Mouse (Mus musculus) megakaryocyte progenitor cell, adult 5-6 weeks (primary cell): Measurements from ENCODE around the gene Celf2. TPM values are rescaled to one million over a fixed set of nuclear protein-coding genes. Genes with fewer than 3 reads are reported as not detected.
"Not testable (repeated sequence)": the region's sequence is repeated elsewhere in the genome, so short reads cannot be mapped to it uniquely, and the experiment has no call there.

Source experiments
- ATAC-seq: replicated peaks from 2 replicates; pipeline ENCODE4 v1.8.0; 2016; ENCODE audit warnings: mild to moderate bottlenecking, moderate TSS enrichment, inconsistent platforms; ENCODE audit not compliant: poor library complexity
- total RNA-seq, 2 experiments: library from RNA; stranded (forward) in 1 of 2; stranded (reverse) in 1 of 2; fragments of 157-497, 149-512 nt in 1 of 2; fragments of 200-1000 nt in 1 of 2; gene quantifications; 2 replicates each; pipeline versions ENCODE4 v1.2.3 to v1.2.4; 2015 to 2017

Gene Celf2
- total RNA-seq, 2 experiments from 2014 or later: 85.2 to 152 TPM

DNA sequence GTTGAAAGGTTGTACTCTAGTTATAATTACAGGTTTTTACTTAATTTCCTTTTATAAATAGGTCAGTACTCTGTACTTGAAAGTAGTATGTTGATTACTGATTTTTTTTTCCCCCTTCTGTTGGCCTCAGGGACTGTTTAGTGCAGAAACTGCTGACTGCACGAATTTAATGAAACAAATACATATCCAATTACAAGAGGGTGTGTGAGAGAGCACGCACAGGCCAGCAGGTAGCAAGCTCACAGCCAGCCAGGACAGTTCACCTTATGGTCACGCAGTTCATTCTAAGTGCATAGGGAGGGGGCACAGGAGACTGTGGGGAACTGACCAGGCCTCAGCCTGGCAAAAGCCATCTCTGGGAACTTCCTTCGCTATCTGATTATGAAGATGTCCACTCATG is 236.1 kb downstream of the Celf2 start:
- ATAC-seq: no peak

DNA sequence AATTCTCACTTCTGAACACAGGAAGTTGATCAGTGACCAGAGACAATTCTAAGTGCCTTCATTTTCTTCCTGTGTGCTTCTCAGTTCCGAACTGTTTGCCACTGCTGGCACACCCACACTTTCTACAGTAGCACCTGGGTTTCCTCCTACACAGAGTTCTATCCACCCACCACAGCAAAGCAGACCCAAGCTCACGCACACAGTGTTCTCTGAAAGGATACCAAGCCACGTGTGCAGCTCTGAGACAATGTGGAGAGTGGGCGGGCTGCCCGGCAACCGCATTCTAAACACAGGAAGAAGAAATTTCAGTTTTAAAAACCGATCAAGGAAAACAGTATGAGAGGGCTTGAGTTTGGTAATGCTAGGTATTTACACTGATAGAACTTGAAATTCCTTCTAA is 239.3 kb downstream of the Celf2 start:
- peak; percentile 43; the same call in 1 of the 2 replicates for ATAC-seq

DNA sequence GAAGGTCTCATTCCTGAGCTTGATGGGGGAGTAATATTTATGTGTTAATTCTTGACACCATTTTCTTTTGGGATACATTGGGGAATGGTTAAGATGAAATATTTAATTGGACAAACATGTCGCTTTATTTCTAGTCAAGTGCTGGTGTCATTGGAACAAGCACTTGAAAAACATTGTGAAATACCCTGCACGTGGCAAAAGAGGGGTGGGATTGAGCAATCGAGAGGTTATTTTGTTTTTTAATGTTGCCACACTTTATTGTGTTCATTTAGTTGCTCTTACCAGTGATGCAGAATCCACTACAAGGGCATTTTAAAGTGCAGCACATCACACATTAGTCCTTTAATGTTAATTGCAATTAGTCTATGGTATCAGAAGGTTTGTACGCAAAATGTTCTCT is 242.2 kb downstream of the Celf2 start:
- ATAC-seq: peak; percentile 91

DNA sequence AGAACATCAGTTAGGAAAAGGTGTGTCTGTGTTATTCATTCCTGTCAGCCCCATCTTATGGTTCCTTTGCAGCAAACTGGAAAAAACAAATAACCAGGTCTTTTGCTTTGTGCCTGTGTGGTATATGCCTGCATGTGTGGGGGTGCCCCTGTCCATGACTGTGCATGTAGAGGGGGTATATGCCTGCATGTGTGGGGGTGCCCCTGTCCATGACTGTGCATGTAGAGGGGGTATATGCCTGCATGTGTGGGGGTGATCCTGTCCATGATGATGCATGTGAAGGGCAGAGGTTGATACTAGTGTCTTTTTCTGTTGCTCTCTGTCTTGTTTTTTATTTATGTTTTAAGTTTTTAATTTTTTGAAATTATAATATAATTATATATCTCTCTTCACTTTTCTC is 246.7 kb downstream of the Celf2 start:
- ATAC-seq: not testable (repeated sequence)

DNA sequence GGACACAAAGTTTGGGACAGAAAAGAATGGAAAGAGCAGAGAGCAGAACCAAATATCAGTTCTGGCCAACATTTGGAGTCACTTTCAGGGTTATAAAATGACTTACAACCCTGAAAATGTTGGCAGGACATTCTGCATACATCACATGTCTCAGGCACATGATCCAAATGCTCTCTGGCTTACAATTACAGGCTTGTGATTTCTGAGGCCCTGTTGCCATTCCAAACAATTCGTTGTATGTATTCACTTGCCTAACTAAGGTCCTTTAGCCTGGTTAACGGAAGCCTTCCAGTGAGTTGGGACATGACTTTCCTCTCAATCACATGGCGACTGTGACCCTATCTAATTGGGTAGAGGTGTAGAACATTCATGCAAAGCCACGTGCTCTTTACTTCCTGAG is 249.2 kb downstream of the Celf2 start:
- ATAC-seq: no peak

DNA sequence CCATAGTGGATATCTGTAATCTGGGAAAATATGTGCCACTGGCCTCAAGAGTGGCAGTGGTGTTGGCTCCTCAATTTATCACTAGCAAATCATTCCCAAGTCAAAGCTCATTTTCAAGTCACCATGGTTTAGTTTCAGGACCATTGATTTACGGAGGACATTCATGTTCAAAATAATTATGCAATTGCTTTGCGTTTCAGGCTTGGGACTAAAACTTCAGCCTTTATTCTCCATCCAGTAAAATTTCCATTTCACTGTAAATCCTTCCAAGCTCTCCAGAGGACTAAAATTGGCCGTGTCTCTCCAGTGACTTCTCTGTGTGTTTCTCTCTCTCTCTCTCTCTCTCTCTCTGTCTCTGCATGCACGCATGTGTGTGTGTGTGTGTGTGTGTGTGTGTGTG is 249.7 kb downstream of the Celf2 start:
- no peak for ATAC-seq

DNA sequence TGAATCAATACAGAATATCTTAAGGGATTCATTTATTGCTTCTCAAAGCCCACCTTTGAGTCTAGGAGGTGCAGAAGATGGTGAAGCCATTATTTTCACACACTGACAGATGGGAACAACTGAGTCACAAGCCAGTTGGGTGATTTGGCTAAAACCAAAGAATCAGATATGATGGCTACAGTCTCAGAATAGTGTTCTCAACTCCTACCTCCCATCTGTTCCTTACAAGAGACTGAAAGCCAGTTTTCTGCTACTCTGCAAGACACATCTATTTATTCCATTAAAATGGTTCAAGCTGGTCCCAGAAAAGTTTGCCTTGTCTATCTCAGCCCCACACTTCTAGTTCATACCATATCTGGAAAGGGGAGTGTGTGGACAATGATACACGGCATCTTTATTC is 253.3 kb downstream of the Celf2 start:
- no peak for ATAC-seq

DNA sequence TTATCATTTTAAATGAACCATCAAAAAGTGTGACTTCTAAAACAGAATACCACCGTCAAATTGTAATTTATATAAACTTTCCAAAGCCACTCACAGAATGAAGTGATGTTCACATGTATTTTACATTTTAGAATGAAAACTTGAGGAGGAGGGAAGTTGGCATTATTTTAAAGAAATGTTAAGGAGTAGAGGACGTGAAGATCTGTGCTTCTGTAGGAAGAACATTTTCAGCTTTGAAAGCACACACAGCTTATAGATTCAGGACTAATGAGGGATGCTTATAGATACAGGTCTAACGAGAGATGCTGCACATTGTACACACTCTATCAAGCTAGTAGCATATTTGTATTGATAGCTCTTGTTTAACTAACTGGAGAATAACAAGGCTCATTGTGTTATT is 254.0 kb downstream of the Celf2 start:
- no peak for ATAC-seq

DNA sequence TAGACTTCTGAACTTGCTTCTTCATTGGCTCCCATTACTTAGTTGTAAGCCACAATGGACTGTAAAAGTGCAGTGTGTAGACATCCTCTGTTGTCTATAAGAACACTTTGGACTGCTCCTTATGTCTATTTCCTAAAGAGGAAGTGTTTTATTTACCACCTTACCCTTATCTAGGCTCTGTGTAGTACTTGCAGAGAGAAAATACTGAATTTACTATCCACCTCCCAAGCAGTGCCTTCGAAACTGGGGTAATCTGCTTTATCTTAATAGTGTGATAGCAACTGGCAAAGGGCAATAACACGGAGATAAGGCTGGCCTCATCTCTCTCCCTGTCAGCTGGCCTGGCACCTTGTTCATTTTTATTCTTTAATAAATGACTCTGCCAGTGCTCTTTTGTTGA is 259.0 kb downstream of the Celf2 start:
- no peak for ATAC-seq

DNA sequence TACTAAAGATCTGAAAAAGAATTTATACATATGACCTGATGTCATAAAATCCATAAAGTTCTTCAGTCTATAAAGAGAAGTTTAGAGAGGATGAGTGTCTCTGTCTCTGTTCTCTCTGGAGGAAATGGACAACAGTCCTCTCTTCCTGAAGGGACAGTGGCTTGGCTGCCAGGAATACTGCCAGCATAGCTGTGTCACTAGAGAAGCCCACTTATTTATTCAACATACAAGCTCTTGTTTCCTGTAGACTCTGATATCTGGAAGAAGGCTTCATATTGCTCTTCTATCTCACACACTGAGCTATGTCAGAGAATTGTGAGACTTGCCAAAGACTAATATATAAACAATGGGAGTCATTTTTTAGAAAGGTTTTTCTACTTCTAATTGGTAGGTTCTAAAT is 260.4 kb downstream of the Celf2 start:
- no peak for ATAC-seq

DNA sequence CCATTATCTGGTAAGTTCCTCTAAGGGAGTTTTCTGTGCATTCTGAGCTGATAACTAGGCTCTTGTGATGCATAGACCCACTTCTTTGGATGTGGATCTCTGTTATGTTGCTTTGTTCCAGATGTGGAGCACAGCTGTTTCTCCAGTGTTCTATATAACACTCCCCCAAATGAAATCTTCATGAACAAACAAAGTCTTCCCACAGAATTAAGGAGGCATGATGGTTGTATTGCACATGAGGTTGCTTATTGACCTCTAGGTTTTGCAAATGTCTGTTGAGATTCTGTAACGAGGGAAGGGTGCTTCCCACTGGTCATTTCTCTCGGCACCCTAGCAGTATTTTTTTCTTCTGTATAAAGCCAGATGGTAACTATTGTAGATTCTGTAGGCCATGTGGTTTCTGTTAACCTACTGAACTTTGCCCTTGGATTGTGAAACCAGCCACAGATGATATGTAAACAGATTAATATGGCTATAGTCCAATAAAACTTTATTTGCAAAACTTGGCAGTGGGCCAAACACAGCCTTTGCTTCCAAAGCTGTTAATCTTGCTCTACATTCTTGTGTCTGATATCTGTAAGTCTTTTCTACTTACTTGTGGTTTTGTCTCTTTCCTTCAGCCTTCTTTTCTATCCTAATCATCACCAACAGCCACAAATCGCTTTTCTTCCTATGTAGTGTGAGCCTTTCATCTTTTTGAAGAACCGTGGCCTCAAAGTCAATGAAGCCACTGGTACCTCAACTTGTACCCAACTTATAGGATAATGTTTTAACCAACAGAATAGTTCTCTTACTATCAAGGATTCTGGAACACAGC is 263.2 kb downstream of the Celf2 start:
- ATAC-seq: peak; percentile 78

DNA sequence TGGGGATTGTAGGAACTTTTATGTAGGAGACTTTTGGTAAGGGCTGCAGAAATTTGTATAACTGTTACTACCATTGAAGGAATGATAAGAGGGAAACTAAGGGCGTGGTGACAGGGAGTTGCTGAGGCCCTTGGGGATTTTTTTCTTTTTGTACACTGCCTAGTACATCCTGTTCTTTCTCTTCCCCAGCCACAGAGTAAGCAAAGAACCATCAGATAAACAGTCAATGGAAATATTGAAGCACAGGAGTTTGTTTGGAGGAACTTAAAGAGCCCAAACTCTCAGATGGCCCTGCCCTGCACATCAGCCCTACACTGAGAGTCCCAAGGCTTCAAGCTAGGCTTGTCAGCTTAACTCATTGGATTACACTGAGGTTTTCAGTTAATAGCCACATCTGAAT is 267.2 kb downstream of the Celf2 start:
- ATAC-seq: 0 out of 2 replicates have a peak, but pooled peaks have one; percentile 26

DNA sequence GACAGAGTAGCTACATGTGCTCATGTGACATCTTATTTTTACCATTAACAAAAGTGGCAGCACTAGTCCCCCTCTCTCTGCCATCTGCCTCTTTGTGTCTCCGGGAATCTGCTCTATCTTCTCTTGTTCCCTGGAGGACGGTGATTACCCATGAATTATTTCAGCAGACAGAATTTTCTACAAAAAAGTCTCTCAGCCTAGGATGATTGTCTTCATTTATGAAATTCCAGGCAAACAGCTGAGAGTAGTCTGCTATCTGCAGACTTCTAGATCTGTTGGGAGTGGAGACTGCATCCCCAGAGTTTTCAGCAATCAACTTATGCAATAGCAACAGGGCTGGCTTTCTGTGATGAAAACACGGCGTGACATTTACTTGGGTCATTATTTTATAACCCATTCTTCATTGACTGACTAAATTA is 267.8 kb downstream of the Celf2 start:
- ATAC-seq: no peak

DNA sequence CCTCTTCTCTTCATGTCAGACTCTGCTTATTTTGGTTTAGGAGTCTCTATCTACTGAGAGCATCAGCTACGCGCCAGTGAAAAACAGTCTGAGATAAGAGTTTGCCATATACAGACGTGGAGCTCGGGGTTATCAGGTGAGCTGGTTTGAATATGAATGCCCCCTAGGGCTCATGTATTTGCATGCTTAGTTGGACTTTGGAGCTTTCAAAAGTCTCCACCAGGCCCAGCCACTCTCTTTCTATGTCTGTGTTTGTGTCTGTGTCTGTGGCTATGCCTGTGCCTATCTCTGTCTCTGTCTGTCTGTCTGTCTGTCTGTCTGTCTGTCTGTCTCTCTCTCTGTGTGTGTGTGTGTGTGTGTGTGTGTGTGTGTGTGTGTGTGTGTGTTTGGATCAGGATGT is 272.1 kb downstream of the Celf2 start:
- no peak for ATAC-seq

DNA sequence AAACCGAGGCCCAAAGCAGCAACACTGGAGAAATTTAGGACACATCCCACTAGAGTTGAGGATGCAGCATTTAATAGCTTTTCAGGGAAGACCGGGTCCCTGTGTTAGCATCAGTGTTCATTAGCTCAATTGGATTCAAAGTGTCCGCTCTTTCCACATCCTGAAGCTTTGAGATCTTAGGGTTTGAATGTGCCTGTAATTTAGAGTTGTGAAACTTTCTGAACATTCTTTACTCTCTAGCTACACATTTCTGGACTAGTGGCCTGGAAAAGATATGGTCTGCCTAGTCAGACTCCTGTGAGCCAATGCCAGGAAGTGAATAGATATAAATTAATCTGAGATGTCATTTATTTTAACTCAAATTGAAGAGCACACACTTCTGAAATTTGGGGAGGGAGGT is 272.9 kb downstream of the Celf2 start:
- ATAC-seq: no peak

DNA sequence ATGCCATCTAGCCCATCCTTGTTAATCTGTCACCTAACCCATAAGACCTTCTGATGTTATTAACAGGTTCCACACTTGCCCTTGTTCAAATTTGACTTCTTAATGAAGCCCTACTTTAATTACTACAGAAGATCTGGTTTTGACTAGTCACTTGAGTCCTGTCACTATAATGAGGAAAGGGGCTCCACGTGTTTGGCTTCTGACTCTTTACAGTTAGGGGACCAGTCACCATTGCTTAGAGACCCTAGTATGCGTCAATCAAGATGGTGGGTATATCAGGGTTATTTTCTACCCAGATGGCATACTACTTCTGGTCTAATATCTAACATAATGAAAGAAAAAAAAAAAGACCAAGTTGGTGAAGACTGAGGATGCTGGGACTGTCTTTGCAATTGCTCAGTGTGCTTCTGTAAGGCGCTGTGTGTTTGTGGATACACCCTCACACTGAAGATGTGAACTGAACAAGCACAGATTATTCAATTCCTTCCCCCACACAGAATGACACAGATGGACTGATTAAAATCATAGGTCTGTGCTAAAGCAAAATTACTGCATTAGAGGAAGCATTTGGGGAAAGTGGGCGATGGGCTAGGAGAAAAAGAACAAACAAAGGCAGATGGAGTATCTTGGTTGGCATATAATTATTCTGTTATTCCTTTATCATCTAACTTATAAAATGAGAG is 274.2 kb downstream of the Celf2 start:
- no peak for ATAC-seq

DNA sequence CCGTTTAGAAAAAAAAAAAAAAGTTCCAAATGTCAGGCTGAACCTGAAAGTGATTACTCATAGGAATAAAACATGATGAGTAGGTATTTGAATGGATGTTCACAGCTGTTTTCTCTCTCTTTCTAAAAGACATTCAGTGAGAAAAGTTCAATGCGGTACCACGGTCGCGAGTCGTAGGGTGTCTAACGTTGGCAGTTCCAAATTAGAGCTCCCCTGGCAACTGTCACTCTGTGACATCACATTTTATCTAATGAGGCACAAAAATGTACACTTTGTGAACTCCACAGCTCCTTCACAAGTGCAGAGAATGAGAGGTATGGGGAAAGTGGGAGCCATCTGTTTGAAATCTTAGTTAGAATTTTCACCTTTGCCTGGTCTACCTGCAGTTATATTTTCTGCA is 274.8 kb downstream of the Celf2 start:
- no peak for ATAC-seq

DNA sequence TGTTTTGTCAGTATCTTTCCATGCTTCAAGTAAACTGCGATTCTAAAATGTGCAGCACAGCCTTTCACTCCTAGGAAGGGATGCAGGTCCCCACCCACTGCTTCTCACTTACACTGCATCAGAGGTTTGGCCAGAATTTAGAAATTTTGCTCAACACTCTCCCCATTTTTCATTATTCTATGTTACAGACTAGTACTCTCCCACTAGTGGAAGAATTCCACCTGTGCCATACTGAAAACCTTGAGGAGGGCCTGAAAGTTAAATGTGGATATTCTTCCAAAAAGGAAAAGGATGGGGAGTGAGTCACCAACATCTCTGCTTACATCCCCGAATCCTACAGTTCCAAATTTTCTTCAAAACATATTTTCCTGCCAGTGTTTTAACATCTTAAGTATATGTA is 276.0 kb downstream of the Celf2 start:
- ATAC-seq: no peak

DNA sequence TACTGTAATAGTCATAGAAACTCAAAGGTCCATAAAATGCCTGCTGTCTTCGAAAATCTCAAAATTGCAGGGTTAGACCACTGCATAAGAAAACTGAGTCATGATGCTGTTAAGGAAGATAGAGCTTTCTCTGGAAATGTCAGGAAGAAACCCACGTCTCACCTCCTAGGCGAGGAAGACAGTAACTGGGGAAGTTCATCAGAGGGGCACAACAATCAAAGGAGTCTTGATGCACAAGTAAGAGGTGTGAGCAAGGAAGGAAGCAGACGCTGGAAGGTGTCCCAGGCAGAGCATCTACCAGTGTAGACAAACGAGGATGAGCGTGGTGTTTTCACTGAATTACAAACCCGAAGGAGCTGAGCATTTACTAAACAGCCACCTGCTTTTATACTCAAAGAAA is 282.6 kb downstream of the Celf2 start:
- ATAC-seq: no peak

DNA sequence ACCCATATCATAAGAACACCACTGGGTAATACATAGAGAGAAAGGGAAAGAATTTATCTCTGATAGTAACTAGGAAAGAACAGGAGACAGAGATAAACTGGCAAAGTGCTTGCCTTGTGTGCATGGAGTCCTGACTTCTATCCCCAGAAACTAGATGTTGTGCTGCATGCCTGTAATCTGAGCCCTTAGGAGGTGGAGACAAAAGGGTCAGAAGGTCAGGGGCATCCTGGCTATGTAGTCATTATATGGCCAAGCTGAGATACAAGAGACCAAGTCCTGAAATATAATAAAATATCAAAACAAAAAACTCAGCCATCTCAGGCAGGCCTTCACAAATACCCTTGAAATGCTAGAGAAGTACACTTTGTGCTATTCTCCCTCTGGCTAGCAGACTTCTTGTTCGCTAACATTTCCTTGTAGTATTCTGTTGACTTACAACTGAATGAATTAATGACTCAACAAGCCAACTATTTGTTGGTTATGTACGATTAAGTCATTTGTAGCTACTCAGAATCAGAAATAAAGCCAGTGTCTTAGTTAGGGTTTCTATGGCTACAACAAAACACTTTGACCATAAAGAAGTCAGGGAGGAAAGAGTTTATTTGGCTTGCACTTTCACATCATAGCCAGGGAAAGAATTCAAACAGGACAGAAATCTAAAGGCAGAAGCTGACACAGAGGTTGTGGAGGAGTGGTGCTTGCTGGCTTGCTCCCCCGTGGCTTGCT is 284.9 kb downstream of the Celf2 start:
- no peak for ATAC-seq

DNA sequence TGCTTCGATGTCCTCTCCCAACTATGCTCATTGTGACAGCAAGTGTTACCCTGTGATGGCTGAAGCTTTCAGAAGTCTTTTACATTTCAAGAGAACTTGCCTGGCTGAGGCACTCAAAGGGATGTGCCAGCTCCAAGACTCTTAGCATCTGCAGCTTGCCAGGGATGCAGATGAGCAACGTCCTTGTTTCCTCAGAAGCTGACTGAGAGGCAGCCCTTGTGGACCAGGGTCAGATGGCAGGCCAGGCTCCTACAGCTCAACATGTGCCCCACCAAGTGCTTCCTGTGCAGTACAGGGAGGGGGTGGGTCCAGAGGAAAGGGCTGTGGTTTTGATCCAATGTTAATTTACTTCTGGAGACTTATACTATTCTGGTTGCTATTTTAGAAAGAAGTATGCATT is 285.8 kb downstream of the Celf2 start:
- ATAC-seq: no peak

DNA sequence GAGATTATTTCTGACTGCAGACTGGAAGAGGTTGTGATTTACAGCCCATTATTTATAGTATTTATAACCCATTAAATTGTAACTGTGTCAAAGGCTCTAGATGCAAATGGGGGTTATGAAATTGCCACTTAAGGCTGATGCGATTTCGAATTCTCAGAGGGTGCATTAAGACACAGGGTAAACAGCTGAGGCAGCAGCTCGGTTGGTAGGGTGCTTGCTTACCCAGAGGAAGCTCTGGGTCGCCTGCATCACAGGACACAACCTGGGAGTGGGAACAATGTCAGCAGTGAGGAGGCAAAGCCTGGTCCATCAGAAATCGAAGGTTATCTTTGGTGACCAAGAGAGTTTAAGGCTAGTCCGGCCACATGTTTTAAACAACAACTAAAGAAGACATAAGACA is 286.5 kb downstream of the Celf2 start:
- no peak for ATAC-seq
